Mouse (Mus musculus): ENCODE results near the gene Rnf8.

Gene Rnf8

GRCm38 (mm10) chr17:29627285-29627684 lies 12.7 kb downstream of the Rnf8 start:
- no peak for DNase-seq (ENCODE audit: low read depth)

- no peak for DNase-seq (ENCODE audit: low read depth)
Observed at GRCm38 (mm10) chr17:29628946-29629345, 14.4 kb downstream of the Rnf8 start.

- no peak for DNase-seq (ENCODE audit: low read depth)
Observed at GRCm38 (mm10) chr17:29629620-29630019, 15.0 kb downstream of the Rnf8 start.

- no peak for DNase-seq (ENCODE audit: low read depth)
Observed at GRCm38 (mm10) chr17:29632312-29632711, 17.7 kb downstream of the Rnf8 start.

- no peak for DNase-seq (ENCODE audit: low read depth)
Observed at GRCm38 (mm10) chr17:29635492-29635891, 20.9 kb downstream of the Rnf8 start.

- DNase-seq (ENCODE audit: low read depth), result no peak
Observed at GRCm38 (mm10) chr17:29636118-29636517, 21.5 kb downstream of the Rnf8 start.

GRCm38 (mm10) chr17:29637377-29637776 lies 22.8 kb downstream of the Rnf8 start:
- DNase-seq (ENCODE audit: low read depth), result no peak

GRCm38 (mm10) chr17:29637895-29638294 lies 23.3 kb downstream of the Rnf8 start:
- no peak for DNase-seq (ENCODE audit: low read depth)

GRCm38 (mm10) chr17:29640971-29641370 lies 26.4 kb downstream of the Rnf8 start:
- DNase-seq (ENCODE audit: low read depth), result no peak

GRCm38 (mm10) chr17:29642219-29642618 lies 27.6 kb downstream of the Rnf8 start:
- no peak for DNase-seq (ENCODE audit: low read depth)

- no peak for DNase-seq (ENCODE audit: low read depth)
Observed at GRCm38 (mm10) chr17:29658249-29658648, 43.7 kb downstream of the Rnf8 start.

GRCm38 (mm10) chr17:29660076-29660761 lies 45.6 kb downstream of the Rnf8 start, which contains the start of gene Cmtr1:
Cmtr1 (plus strand) TSS chr17:29660595.
- DNase-seq (ENCODE audit: low read depth), result peak; percentile 94

- peak; percentile 59 for DNase-seq (ENCODE audit: low read depth)
Observed at GRCm38 (mm10) chr17:29660762-29661391, 46.3 kb downstream of the Rnf8 start.

GRCm38 (mm10) chr17:29662145-29662544 lies 47.6 kb downstream of the Rnf8 start:
- no peak for DNase-seq (ENCODE audit: low read depth)

GRCm38 (mm10) chr17:29668051-29668986 lies 53.7 kb downstream of the Rnf8 start:
- no peak for DNase-seq (ENCODE audit: low read depth)

GRCm38 (mm10) chr17:29669030-29669429 lies 54.4 kb downstream of the Rnf8 start:
- DNase-seq (ENCODE audit: low read depth), result no peak

- no peak for DNase-seq (ENCODE audit: low read depth)
Observed at GRCm38 (mm10) chr17:29669936-29670335, 55.3 kb downstream of the Rnf8 start.

- no peak for DNase-seq (ENCODE audit: low read depth)
Observed at GRCm38 (mm10) chr17:29671021-29671420, 56.4 kb downstream of the Rnf8 start.

- no peak for DNase-seq (ENCODE audit: low read depth)
Observed at GRCm38 (mm10) chr17:29673325-29673724, 58.7 kb downstream of the Rnf8 start.

- DNase-seq (ENCODE audit: low read depth), result no peak
Observed at GRCm38 (mm10) chr17:29678526-29678925, 63.9 kb downstream of the Rnf8 start.

GRCm38 (mm10) chr17:29679038-29679767 lies 64.6 kb downstream of the Rnf8 start:
- DNase-seq (ENCODE audit: low read depth), result no peak

GRCm38 (mm10) chr17:29680174-29680573 lies 65.6 kb downstream of the Rnf8 start:
- DNase-seq (ENCODE audit: low read depth), result no peak

Measured in naive thymus-derived CD4-positive, alpha-beta T cell, adult 2 months (primary cell).